Mouse (Mus musculus): ENCODE results near the gene Ttc39b.

Gene Ttc39b

DNA sequence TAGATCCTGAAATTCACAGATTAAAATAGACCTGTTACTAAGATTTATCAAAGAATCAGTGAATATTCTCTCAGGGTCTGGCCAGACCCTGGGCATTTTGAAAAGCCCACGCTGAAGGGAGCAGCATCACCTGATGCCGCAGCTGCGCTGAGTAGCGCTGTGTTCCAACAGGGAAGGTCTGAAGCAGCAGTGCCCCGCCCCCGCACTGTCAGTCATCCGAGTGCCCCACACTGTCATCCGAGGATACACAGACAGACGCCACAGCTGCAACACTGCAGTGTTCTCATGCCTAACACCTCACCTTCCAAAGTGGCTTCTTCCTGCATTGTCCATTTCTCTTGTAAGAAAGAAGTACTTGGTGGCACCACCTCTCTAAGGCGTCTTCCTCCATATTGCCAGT, 96.0 kb downstream of the Ttc39b start:
- DNase-seq: no peak

DNA sequence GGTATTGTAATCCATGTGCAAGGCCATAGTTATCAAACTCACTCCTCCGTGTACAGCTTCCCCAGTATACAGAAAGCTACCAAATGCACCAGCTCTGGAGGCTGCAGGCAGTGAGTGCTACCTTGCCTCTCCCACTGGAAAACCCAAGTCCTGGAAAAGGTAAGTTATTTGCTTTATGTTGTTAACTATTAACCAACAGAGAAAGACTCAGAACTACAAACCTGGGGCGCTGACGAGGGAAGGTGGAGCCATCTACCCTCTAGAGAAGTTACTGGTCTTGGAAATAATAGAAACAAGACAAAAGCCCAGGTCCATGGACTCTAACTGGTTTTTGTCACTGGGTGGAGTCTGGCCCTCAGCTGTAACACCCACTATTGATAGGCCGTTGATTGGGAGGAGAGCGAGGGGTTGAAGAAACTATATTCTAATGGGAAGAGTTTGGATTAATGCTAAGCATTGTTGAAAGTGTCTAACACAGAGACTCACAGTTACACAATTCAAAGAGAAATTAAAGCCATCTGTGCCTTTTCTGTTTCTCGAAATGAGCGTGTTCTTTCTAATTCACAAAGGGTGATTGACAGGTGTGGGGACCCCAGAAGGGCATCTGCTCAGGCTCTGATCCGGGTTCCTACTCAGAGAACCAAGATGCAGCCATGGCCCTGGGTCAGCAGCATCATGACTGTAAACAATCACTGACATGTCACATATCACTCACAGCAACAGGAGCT, 98.3 kb downstream of the Ttc39b start:
- DNase-seq: no peak

DNA sequence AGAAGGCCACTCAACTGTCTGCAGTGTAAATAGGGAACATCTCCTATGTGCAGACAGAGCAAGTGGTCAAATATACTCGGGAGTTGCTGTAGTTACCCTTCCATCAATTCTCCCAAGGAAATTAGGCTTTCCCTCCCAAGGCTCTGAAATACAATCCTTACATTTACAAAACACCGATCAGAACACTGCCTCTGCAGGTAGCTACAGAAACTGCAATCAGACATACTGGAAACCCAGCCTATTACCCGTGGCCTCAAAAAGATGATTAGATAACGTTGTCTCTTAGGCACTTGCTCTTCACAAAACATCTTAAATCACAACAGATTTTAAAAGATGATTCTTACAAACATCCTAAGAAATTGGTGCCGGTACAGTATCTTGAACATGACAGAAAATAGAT, 99.8 kb downstream of the Ttc39b start:
- no peak for DNase-seq

DNA sequence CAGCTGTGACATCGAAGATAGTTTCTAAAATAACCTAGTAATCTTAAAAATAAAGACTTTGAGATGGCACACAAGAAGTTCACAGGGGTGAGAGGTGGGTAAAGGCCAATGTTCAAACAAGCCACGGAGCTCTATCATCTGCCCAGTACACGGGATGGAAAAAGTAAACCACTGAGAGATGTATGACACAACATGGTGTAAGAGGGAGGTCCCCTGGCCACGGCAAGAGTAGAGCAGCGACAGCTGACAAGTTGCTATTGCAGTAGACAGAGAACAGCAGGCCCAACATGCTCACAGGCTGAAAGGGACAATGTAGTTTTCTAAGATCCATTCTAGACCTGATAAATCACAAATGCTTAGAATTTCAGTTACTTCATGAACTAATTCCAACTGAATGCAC, 100.9 kb downstream of the Ttc39b start:
- no peak for DNase-seq

DNA sequence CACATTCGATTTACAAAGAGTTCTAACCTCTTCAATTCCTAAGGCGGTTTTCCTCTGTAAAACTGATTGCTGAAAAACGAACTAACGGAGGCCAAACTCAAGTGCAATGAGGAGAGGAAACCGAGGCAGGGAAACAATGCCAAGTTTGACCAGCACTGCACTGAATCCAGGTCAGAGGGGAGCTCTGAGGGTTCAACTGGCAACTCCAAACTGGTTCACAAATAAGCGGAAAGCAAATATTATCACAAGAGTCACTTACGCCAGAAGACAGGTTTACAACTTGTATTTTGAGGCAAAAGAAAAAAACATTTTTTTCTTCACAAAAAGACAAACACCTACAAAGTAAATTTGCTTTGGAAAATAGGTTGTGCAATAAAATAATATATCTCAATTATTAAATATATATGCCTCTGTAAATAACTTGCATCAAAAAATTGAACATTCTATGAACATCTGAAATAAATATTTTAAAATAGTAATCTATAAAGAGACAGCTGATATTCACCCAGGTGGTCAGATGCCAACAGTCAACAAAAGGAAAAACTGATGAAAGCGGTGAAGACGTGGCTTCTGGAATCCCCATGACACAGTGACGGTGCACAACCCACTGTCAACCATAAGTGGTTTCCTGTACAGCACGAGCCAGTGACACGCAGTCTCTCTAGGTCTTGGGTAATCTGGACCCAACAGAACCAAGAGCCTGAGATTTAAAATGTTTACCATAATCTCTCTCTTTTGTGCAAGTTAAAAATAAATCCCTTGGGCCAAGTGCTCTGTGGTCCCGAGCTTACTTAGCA, 103.1 kb downstream of the Ttc39b start:
- no peak for DNase-seq

DNA sequence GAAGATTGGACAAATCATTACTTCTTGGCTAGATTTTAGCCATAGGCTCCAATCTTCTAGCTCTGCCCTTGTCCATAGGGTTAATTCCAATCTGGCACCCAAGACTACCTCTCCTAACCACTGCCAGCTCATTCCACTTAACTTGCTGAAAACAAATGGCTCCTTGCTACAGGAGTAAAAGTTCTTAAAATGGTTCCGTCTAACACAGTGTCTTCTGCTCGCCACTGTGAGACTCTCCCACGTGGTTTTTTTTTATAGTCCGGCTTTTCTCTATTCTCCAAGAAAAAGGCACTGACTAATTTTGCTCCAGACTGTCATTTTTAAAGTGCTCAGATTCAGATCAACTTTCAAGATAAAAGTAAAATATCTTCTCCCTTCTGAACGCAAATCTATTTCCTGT, 104.8 kb downstream of the Ttc39b start:
- DNase-seq: no peak

DNA sequence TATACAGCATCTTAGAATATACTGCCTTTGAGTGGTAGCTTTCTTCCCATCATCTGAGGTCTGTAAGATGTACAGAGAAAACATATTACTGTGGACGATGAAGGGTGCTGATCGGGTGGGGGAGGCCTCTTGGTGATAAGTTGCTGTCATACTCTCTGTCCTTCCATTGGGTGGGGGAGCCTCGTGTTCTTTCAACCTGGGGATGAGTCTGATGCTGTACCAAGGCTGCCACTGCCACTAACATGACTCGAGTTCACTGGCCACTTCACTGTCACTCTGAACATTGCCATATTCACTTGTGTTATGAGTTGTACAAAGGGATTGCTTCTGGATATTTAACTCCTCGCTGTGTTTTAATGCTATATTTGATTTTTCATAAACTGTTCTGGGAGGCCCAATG, 106.9 kb downstream of the Ttc39b start:
- no peak for DNase-seq

DNA sequence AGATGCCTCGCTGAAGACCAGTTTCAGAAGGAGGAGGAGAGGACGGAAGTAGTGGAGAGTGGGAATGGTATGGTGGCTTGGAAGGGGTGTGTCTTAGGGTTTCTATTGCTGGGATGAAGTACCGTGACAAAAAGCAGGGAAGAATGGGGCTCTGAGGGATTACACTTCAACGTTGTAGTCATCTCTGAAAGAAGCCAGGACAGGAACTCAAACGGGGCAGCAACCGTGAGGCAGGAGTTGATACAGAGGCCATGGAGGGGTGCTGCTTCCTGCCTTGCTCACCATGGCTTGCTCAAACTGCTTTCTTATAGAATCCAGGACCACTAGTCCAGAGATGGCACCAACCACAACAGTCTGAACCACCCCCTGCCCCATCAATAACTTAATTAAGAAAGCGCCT, 107.7 kb downstream of the Ttc39b start:
- DNase-seq: no peak

DNA sequence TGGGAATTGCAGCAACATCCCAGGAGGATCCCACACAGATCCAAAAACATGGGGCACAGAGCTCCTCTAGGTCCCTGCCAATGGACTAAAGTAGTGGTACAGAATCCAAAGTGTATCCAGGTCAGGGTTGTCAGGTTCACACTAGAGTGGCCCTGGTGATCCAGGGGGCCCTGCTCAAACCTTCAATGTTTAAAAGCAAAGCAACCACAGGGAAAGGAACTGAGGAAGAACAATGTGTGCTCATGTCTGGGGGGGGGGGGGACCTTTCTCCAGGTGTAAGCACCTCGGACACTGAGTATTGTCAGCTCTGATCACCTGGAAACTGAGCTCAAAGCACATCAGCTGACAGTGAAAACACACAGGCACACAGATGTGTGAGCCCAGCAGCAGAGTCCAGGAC, 108.3 kb downstream of the Ttc39b start:
- no peak for DNase-seq

DNA sequence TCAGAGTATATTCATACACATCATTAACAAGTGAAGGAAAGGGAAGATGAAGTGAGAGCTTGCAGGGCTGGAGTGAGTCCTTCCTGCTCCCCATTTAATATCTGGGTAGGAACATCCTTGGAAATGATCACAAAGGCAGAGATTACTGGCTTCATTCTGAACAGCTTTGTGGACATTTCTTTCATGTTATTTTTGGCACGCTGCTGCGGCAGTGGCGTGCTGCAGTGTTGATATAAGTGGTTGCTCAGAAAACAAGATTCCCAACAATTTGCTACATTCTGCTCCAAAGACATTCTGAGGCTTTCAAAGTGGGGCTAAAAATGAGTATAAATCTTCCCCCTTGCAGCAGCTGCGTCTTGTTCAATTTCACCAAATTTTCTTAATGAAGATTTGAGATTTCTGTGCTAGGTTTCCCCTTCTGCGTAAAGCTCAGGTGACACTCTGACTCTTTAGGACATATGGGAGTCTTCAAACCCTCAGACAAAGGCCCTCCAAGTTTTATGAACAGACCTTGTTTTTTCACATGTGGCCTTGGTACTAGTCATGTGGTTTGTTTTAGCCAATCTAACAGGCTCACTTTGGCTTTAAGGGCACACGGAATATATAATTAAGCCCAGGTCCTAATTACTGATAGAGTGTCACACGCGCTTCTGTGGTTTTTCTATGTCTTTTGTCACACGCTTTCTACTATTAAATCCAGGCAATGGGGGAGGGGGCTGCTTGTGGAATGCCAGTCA, 109.1 kb downstream of the Ttc39b start:
- DNase-seq: no peak

DNA sequence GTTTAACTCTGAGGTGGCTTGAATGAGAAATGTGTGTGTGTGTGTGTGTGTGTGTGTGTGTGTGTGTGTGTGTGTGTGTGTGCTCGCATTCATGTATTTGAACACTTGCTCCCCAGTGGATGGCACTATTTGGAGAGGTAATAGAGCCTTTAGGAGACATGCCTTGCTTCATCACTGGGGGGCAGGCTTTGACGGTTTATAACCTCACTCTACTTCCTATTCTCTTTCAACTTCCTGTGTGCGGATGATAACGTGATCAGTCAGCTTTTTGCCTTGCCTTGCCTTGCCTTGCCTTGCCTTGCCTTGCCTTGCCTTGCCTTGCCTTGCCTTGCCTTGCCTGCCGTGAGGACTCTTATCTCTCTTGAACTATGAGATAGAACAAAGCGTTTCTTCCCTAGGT, 110.3 kb downstream of the Ttc39b start:
- DNase-seq: no peak

DNA sequence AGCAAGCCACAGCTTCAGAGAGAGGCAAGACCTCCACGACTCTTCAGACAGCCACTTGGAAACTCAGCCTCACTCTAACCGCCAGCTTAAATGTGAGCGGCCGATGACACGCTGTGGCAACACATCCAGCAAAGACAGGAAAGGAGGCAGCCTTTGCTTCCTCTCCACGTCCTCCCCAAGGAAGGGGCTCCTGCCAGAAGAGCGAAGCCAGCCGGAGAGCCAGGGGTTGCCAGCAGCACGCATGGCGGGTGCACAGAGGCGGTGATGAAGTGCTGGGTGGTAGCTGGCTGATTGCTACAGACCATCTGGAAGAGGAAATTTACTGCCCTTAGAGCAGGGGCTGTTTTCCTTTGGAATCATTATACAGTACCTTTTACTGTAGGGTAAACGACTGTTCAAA, 112.3 kb downstream of the Ttc39b start:
- no peak for DNase-seq

DNA sequence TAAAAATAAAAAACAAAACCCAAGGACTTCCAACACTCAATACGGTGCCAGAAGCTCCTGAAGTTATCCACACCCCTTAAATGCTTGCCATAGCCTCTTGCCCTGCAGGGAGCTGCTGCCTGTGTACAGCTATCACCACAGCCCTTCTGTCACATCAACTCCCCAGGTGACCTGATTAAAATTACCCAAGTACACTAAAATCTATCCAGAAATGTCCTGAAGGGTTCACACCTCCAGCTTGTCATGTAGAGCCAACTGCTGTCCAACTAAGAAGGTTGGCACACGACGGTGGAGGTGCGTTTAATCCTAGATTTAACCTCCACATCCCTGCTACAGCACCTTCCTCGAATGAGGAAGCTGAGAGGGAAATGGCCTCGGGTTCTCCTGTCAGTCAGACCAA, 113.6 kb downstream of the Ttc39b start:
- DNase-seq: peak; percentile 77

DNA sequence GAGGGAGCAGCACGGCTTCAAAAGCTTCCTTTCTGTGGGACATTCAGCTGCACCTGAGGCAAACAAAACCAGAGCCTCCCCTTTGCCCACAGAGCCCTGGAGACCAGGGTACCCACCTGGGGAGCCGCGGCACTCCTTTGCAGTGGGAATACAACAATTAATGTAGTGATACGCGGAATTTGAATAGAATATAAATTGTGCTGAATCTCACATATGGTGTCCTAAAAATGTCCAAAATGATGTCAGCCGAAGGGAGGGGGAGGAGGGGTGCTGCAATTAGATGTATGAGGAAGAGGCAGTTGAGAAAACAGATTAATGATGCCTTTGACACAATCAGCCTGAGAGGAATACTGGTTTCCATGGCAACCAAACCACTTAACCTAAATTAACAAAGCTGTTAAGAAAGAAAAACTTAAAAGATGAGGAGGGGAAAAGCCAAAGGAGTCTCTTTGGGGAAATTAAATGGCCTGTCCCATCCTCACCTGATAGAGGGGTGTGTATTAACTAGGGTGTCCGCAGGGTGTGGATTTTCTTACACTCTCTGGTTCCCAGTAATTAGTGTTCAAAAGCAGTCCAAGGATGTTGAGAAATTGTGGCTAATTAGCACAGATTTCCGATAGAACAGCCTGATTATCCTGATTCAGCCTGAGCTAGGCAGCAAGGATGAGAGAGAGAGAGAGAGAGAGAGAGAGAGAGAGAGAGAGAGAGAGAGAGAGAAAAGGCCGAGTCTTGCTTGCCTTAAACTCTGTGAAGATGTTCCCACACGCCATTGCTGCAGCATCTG, 117.1 kb downstream of the Ttc39b start:
- DNase-seq: peak; percentile 91

DNA sequence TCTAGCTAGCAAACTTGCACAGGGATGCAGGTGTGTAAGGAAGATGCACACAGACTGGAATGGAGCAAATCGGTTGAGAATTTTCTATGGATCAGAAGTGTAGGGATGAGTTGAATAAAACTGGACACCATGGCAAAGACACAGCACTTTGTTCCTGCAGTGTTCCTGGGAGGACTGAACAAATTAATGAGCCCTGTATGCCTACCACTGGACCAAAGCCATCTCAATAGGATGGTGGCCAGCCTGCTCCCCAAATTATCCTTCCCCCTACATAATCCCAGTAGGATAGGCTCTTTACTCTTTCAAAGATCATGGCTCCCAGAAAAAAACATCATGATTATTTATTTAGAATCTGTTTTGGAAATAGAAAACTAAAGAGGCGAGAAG, 117.6 kb downstream of the Ttc39b start:
- peak; percentile 83 for DNase-seq

DNA sequence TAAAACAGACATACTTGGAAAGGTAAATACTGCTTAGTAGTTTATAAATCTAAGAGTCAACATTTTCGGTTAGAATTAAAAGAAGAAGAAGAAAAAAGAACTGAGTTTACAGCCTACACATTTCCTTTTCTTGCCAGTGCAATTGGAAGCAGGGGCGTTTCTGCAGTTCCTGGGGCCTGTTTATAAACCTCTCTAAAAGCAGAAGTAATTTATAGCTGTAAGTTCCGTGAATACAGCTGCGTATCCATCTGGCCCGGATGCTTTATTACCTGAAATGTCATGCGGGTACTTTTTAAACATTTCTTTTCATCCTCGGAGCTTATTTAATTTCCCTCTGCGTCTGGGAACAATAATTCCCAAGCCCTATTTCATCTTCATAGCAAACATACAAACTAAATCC, 124.7 kb downstream of the Ttc39b start:
- DNase-seq: no peak

DNA sequence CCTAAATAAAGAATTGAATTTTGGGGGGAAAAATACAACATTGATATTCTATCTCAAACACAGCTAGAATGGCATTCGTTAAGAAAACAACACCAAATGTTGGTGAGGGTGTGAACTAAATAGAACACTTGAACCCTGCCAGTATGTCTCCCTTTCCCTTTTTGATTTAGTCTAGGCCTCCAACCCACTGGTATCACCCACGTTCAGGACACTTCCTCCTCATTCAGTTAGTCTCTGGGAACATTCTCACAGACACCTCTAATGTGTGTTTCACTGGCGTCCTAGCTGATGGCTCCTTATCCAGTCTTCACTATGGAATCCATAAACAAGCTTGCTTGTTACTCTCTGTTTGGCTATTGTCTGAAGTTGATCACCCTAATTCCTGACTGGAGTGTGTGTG, 125.9 kb downstream of the Ttc39b start:
- no peak for DNase-seq

DNA sequence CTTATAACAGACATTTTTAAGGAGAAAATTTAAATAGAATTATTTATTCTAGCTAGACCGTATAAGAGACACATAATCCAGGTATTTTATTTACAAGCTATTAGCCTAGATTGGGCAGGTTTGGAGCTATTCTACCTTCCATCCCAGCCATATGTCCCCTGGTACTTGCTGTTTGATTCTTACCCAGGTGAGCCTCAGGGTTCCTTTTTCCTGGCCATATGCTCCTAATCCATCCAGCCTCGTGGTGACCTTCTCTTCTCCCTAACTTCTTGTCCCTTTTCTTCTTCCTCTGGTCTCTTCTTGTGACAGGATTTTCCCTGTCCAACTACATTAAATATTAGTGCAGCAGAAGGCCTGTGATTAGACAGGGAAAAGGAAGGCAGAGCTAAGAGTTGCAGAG, 134.3 kb downstream of the Ttc39b start:
- peak; percentile 63 for DNase-seq

DNA sequence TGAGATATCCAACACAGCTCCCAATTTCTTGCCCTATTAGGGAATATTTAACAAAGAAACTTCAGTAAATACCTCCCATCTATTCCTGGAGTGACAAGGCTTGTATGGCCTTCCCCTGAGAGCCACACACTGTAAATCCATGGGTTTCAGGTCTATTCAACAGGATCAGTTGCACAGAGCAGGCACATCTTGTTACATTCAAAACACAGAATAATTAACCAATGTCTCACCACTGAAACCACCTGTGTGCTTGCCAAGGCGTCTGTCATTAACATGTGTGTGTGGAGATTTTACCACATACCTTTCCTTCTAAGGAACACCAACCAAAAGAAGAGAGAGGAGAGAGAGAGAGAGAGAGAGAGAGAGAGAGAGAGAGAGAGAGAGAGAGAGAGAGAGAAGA, 136.7 kb downstream of the Ttc39b start:
- no peak for DNase-seq

DNA sequence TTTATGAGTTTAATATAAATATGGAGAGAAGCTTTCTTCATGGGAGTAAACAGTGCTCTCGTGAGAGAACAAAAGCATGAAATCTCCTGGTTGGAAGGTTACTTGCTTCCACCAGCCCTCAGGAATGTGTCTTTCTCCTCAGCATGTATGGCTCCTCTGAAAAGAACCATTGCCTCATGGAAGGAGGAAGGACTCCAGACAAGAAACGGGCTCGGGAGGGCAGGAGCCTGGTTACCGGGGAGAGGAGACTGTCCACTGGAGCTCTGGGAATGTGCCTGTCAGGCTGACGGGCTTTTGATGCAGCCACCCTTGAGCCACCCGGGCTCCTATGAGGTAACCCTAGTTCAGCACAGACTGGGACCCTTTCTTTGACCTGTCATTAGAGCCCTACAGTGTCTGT, 137.6 kb downstream of the Ttc39b start:
- DNase-seq: no peak

DNA sequence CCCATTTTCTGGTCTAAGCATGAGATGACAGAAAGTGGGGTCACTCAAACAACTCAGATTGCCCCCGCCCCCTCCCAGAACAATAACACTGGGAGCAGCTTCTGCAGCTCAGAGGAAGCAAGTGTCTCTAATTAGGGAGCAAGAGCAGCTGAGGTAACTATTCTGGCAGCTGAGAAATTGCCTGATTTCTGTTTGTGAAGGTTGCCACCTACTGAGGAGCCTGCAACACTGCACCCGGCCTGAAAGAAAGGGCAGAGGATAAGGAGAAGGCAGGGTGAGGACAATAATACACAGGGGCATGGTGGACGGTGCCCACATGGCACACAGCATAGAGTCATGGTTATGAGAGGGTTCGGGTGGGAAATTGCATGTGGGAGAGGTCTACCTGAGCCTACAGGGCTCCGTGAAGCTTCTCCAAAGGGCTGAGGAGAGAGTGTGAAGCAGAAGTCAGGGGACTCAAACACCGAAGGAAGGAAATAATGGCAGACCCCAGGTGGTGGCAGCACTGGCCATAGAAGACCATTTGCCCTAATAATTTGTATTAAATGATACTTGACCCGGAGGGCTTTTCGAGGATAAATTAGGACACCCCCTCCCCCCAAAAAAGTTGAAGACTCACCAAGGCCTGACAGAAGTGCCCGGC, 140.6 kb downstream of the Ttc39b start:
- peak; percentile 89 for DNase-seq

DNA sequence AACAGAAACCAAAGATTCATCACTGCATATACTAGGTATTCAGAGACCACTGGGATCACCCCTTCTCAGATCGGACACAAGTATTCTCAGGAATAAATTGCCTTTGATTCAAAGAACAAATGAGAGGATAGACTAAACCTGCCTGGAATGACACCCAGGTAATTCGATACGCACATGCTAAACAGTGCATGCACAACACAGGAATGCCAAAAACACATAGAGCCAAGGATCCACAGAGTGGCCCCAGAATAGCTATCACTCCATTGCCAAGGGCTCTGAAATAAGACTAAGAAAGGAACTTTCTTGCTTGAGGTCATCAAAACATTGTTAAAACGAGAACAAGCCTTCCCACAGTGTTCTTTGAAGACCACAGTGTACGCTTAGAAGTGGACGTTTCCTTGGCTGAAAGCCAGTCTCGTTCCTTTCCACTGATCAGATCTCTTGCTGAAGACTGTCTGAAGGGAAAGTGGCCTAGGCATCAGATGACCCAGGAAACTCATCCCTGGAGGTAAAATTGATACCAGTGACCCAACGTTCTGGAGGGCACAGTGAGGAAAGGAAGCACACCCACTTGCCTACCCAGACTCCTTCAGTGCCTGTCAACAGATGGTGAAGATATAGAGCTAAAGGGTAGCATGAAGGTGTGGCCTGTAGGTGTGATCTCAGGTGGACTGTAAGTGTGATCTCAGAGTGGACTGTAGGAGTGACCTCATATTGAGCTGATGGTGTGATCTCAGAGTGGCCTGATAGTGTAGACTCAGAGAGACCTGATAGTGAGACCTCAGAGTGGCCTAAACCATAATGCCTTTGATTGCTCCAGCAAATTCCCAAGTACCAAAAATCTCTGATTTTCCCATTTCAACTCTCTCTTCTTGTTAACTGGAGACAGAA, 141.6 kb downstream of the Ttc39b start:
- DNase-seq: no peak
